Mouse (Mus musculus): ENCODE measurements around the gene Atpaf2. TPM values are rescaled to one million over a fixed set of nuclear protein-coding genes. Genes with fewer than 3 reads are reported as not detected.

Atpaf2 gene
- polyA plus RNA-seq (2014; fragmentation: Nextera tagmentation; extraction: Ambion mirVana) = 40.1 and 51.7 TPM in 2 replicates

GRCm38 (mm10) chr11:60417717-60418472 lies at the start of gene Atpaf2:
Atpaf2 (minus strand) TSS chr11:60418457.
- H3K9me3 ChIP-seq (ENCODE audit: control insufficient read depth, low read length) = no peaks in the 10 kb centered on the region
- ATAC-seq (replicated peaks; ENCODE audit: low FRiP score) (peak; percentile 52), DNase-seq (ENCODE audit: low spot score) (peak; percentile 71)
- H3K4me2 ChIP-seq (ENCODE audit: low read depth, low read length, severe bottlenecking) = peak within 1 kb of the TSS; percentile 80
- H3K4me1 ChIP-seq (replicated peaks; ENCODE audit: control insufficient read depth, insufficient read depth, low read length) = peaks cover 5% of the 10 kb centered on the region
- under 1% methylated on average over 39 of the region's 39 CpGs for WGBS
- no peaks in the 10 kb centered on the region for H3K27me3 ChIP-seq (ENCODE audit: control insufficient read depth, insufficient read depth, low read length)
- H3K36me3 ChIP-seq (ENCODE audit: control insufficient read depth, insufficient read depth, low read length) = no peaks in the 10 kb centered on the region
- peak within 1 kb of the TSS; percentile 87 for H3K4me3 ChIP-seq (ENCODE audit: low read depth, low read length)
- H3K9ac ChIP-seq (ENCODE audit: low read length) = peak within 1 kb of the TSS; percentile 88
- H3K27ac ChIP-seq (ENCODE audit: low read depth, low read length) = peak within 1 kb of the TSS; percentile 73

DNA sequence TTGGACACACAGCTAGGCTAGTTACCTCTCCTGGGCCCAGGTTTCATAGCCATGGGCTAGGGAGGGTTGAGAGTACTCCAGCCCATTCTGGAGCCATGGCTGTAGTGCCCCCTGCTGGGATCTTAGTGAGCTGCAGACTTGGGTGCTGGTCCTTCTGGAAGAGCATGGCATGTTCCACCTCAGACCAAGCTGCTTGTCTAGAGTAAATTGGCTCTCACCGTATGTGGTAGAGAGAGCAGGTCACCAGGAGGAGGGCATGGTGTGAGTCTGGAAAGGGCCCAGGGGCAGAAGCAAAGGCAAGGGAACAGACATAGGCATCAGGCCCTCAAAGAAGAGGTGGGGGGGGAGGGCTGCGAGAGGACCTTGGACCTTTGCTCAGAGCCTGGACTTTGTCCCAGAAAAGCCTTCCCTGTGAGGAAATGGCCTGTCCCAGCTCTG lies 47.7 kb upstream of the Atpaf2 start:
- no peak for ATAC-seq (replicated peaks; ENCODE audit: low FRiP score)
- peaks cover 2% of the 10 kb centered on the region; the same call in 1 of the 2 replicates for H3K36me3 ChIP-seq (ENCODE audit: control insufficient read depth, insufficient read depth, low read length)
- no peak overlapping the region for H3K4me3 ChIP-seq (ENCODE audit: low read depth, low read length)
- H3K27ac ChIP-seq (ENCODE audit: low read depth, low read length) = no peak overlapping the region
- no peak overlapping the region for H3K9ac ChIP-seq (ENCODE audit: low read length)
- 96% methylated on average over 2 of the region's 2 CpGs for WGBS
- no peaks in the 10 kb centered on the region for H3K9me3 ChIP-seq (ENCODE audit: control insufficient read depth, low read length)
- H3K4me1 ChIP-seq (replicated peaks; ENCODE audit: control insufficient read depth, insufficient read depth, low read length) = no peaks in the 10 kb centered on the region
- H3K27me3 ChIP-seq (ENCODE audit: control insufficient read depth, insufficient read depth, low read length) = no peaks in the 10 kb centered on the region
- H3K4me2 ChIP-seq (ENCODE audit: low read depth, low read length, severe bottlenecking) = no peak overlapping the region
- peak; percentile 72 for DNase-seq (ENCODE audit: low spot score)

DNA sequence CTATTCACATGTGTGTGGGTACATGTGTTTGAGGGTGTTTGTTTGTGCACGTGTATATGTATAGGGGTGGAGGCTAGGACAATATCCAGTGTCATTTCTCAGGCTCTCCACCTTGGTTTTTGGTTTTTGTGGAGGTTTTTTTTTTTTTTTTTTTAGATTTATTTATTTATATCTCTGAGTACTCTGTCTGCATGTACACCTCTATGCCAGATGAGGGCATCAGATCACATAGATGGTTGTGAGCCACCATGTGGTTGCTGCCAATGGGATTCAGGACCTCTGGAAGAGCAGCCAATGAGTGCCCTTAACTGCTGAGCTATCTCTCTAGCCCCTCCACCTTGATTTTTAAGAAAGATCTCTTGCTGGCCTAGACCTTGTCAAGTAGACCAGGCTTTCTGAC lies 39.7 kb upstream of the Atpaf2 start:
- Histone ChIP-seq H3K4me1 (replicated peaks; ENCODE audit: control insufficient read depth, insufficient read depth, low read length) (peaks cover 4% of the 10 kb centered on the region; the same call in 1 of the 2 replicates), H3K4me3 (ENCODE audit: low read depth, low read length) (no peak overlapping the region), H3K9me3 (ENCODE audit: control insufficient read depth, low read length) (no peaks in the 10 kb centered on the region), H3K4me2 (ENCODE audit: low read depth, low read length, severe bottlenecking) (no peak overlapping the region), H3K36me3 (ENCODE audit: control insufficient read depth, insufficient read depth, low read length) (peaks cover 4% of the 10 kb centered on the region; the same call in 1 of the 2 replicates), H3K9ac (ENCODE audit: low read length) (no peak overlapping the region), H3K27ac (ENCODE audit: low read depth, low read length) (no peak overlapping the region), H3K27me3 (ENCODE audit: control insufficient read depth, insufficient read depth, low read length) (no peaks in the 10 kb centered on the region)
- WGBS = 96% methylated on average over 1 of the region's 1 CpGs
- ATAC-seq (replicated peaks; ENCODE audit: low FRiP score) (no peak), DNase-seq (ENCODE audit: low spot score) (no peak)

GRCm38 (mm10) chr11:60454745-60455087 lies 36.5 kb upstream of the Atpaf2 start:
- Histone ChIP-seq H3K4me3 (ENCODE audit: low read depth, low read length) (peak overlapping the region; percentile 79), H3K36me3 (ENCODE audit: control insufficient read depth, insufficient read depth, low read length) (no peaks in the 10 kb centered on the region; the same call in 1 of the 2 replicates), H3K27me3 (ENCODE audit: control insufficient read depth, insufficient read depth, low read length) (no peaks in the 10 kb centered on the region), H3K9me3 (ENCODE audit: control insufficient read depth, low read length) (no peaks in the 10 kb centered on the region), H3K4me2 (ENCODE audit: low read depth, low read length, severe bottlenecking) (peak overlapping the region; percentile 96), H3K27ac (ENCODE audit: low read depth, low read length) (no peak overlapping the region), H3K4me1 (replicated peaks; ENCODE audit: control insufficient read depth, insufficient read depth, low read length) (peaks cover 4% of the 10 kb centered on the region; the same call in 1 of the 2 replicates), H3K9ac (ENCODE audit: low read length) (peak overlapping the region; percentile 72)
- under 1% methylated on average over 17 of the region's 17 CpGs for WGBS
- DNase-seq (ENCODE audit: low spot score) (peak; percentile 56), ATAC-seq (replicated peaks; ENCODE audit: low FRiP score) (0 out of 2 replicates have a peak, but pooled peaks have one; percentile 5)

- ATAC-seq (replicated peaks; ENCODE audit: low FRiP score) = peak; percentile 80
- WGBS = 5% methylated on average over 27 of the region's 27 CpGs
- peak; percentile 95 for DNase-seq (ENCODE audit: low spot score)
These were observed 36.0 kb upstream of the Atpaf2 start, which contains the start of gene Drg2 for GRCm38 (mm10) chr11:60454080-60454744. Drg2 (plus strand) TSS chr11:60454591.

GRCm38 (mm10) chr11:60444007-60444406 lies 25.8 kb upstream of the Atpaf2 start:
- Histone ChIP-seq H3K27ac (ENCODE audit: low read depth, low read length) (no peak overlapping the region), H3K27me3 (ENCODE audit: control insufficient read depth, insufficient read depth, low read length) (no peaks in the 10 kb centered on the region), H3K9ac (ENCODE audit: low read length) (no peak overlapping the region), H3K4me3 (ENCODE audit: low read depth, low read length) (no peak overlapping the region), H3K36me3 (ENCODE audit: control insufficient read depth, insufficient read depth, low read length) (no peaks in the 10 kb centered on the region), H3K4me2 (ENCODE audit: low read depth, low read length, severe bottlenecking) (no peak overlapping the region), H3K9me3 (ENCODE audit: control insufficient read depth, low read length) (no peaks in the 10 kb centered on the region), H3K4me1 (replicated peaks; ENCODE audit: control insufficient read depth, insufficient read depth, low read length) (no peaks in the 10 kb centered on the region)
- DNase-seq (ENCODE audit: low spot score) (no peak), ATAC-seq (replicated peaks; ENCODE audit: low FRiP score) (no peak)
- 84% methylated on average over 4 of the region's 4 CpGs for WGBS

More at GRCm38 (mm10) chr11:60454080-60454744, 36.0 kb upstream of the Atpaf2 start, which contains the start of gene Drg2:
- peak within 1 kb of the TSS; percentile 79 for H3K4me3 ChIP-seq (ENCODE audit: low read depth, low read length)
- peak within 1 kb of the TSS; percentile 72 for H3K9ac ChIP-seq (ENCODE audit: low read length)
- no peak within 1 kb of the TSS for H3K27ac ChIP-seq (ENCODE audit: low read depth, low read length)
- H3K36me3 ChIP-seq (ENCODE audit: control insufficient read depth, insufficient read depth, low read length) = no peaks in the 10 kb centered on the region; the same call in 1 of the 2 replicates
- no peaks in the 10 kb centered on the region for H3K9me3 ChIP-seq (ENCODE audit: control insufficient read depth, low read length)
- no peaks in the 10 kb centered on the region for H3K27me3 ChIP-seq (ENCODE audit: control insufficient read depth, insufficient read depth, low read length)
- peak within 1 kb of the TSS; percentile 96 for H3K4me2 ChIP-seq (ENCODE audit: low read depth, low read length, severe bottlenecking)
- H3K4me1 ChIP-seq (replicated peaks; ENCODE audit: control insufficient read depth, insufficient read depth, low read length) = peaks cover 4% of the 10 kb centered on the region; the same call in 1 of the 2 replicates

DNA sequence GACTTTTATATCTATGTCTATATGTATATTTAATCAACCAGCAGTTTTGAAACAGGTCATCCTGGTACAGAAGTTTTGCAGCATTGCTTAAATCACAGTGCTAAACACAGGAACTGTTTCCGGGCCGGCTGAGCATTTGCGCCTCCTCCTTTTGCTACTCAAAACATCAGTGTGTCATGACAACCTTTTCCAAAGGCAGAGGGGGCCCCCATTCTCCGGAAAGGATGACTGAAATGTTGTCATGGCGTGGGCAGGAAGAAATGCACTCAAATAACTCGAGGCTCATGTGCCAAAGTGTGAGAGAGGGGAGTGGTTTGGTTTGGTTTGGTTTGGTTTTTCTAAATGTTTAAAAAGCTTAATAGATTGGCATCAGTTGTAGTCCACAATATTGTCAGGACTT lies 24.6 kb upstream of the Atpaf2 start:
- WGBS = 92% methylated on average over 6 of the region's 6 CpGs
- no peak for DNase-seq (ENCODE audit: low spot score)
- Histone ChIP-seq H3K36me3 (ENCODE audit: control insufficient read depth, insufficient read depth, low read length) (no peaks in the 10 kb centered on the region), H3K4me1 (replicated peaks; ENCODE audit: control insufficient read depth, insufficient read depth, low read length) (no peaks in the 10 kb centered on the region), H3K27ac (ENCODE audit: low read depth, low read length) (no peak overlapping the region), H3K27me3 (ENCODE audit: control insufficient read depth, insufficient read depth, low read length) (no peaks in the 10 kb centered on the region), H3K4me2 (ENCODE audit: low read depth, low read length, severe bottlenecking) (no peak overlapping the region), H3K9ac (ENCODE audit: low read length) (no peak overlapping the region), H3K4me3 (ENCODE audit: low read depth, low read length) (no peak overlapping the region), H3K9me3 (ENCODE audit: control insufficient read depth, low read length) (no peaks in the 10 kb centered on the region)
- no peak for ATAC-seq (replicated peaks; ENCODE audit: low FRiP score)

- no peak overlapping the region for H3K27ac ChIP-seq (ENCODE audit: low read depth, low read length)
- no peaks in the 10 kb centered on the region for H3K27me3 ChIP-seq (ENCODE audit: control insufficient read depth, insufficient read depth, low read length)
- H3K9me3 ChIP-seq (ENCODE audit: control insufficient read depth, low read length) = no peaks in the 10 kb centered on the region
- no peak overlapping the region for H3K9ac ChIP-seq (ENCODE audit: low read length)
- peaks cover 3% of the 10 kb centered on the region for H3K36me3 ChIP-seq (ENCODE audit: control insufficient read depth, insufficient read depth, low read length)
- WGBS = 43% methylated on average over 7 of the region's 7 CpGs
- H3K4me2 ChIP-seq (ENCODE audit: low read depth, low read length, severe bottlenecking) = no peak overlapping the region
- H3K4me3 ChIP-seq (ENCODE audit: low read depth, low read length) = no peak overlapping the region
- DNase-seq (ENCODE audit: low spot score) (no peak), ATAC-seq (replicated peaks; ENCODE audit: low FRiP score) (no peak)
- no peaks in the 10 kb centered on the region for H3K4me1 ChIP-seq (replicated peaks; ENCODE audit: control insufficient read depth, insufficient read depth, low read length)
These were observed 21.9 kb upstream of the Atpaf2 start for GRCm38 (mm10) chr11:60440176-60440575.
